Mouse (Mus musculus): ENCODE measurements around the gene Vrtn. TPM values are rescaled to one million over a fixed set of nuclear protein-coding genes. Genes with fewer than 3 reads are reported as not detected.

Vrtn gene
- total and polyA plus RNA-seq, 3 experiments, result not detected

- no peaks in the 10 kb centered on the region for H3K79me2 ChIP-seq (ENCODE audit: control insufficient read depth, insufficient read depth, low read length, poor library complexity)
- H3K4me3 ChIP-seq (ENCODE audit: control insufficient read depth in 1 of 2, insufficient read depth in 1 of 2, low read depth in 2 of 2, low read length in 2 of 2), result no peak overlapping the region
- no peak overlapping the region for H3K27ac ChIP-seq (ENCODE audit: control insufficient read depth, low read depth, low read length)
- TF ChIP-seq RCOR1 (IDR thresholded peaks at IDR 0.05; ENCODE audit: low read depth, low read length) (no peak), CHD2 (IDR thresholded peaks at IDR 0.05; ENCODE audit: low read length) (no peak), ZMIZ1 (IDR thresholded peaks at IDR 0.05; ENCODE audit: low read depth, low read length) (no peak), ZC3H11A (IDR thresholded peaks at IDR 0.05; ENCODE audit: low read depth, low read length) (no peak), MXI1 (IDR thresholded peaks at IDR 0.05; ENCODE audit: low read depth, low read length) (no peak), USF2 (IDR thresholded peaks at IDR 0.05; ENCODE audit: borderline replicate concordance in 1 of 2, insufficient read depth in 1 of 2, low read depth in 1 of 2, low read length in 2 of 2) (no peak), MAFK (IDR thresholded peaks at IDR 0.05; ENCODE audit: borderline replicate concordance, low read depth, low read length) (no peak), JUND (IDR thresholded peaks at IDR 0.05; ENCODE audit: low read depth, low read length) (no peak), NRF1 (IDR thresholded peaks at IDR 0.05; ENCODE audit: insufficient read depth, low read depth, low read length, poor library complexity, severe bottlenecking) (no peak), RAD21 (IDR thresholded peaks at IDR 0.05; ENCODE audit: low read depth, low read length) (no peak), MAX (IDR thresholded peaks at IDR 0.05; ENCODE audit: low read length) (no peak), KAT2A (conservative IDR thresholded peaks at IDR 0.05; ENCODE audit: low read depth, low read length) (no peak)
- H3K4me1 ChIP-seq (ENCODE audit: control insufficient read depth in 1 of 2, insufficient read depth in 2 of 2, low read length in 2 of 2), result peaks cover 4 to 7% of the 10 kb centered on the region in 2 experiments; a peak in 2 of 4 replicates
- H3K9me3 ChIP-seq (replicated peaks; ENCODE audit: insufficient read depth, low read length), result no peaks in the 10 kb centered on the region
- peaks cover 11 to 29% of the 10 kb centered on the region in 2 experiments; a peak in 3 of 4 replicates for H3K27me3 ChIP-seq (ENCODE audit: control insufficient read depth in 1 of 2, insufficient read depth in 2 of 2, low read length in 2 of 2)
- H3K9ac ChIP-seq (ENCODE audit: control insufficient read depth, low read depth, low read length, poor library complexity, severe bottlenecking), result no peak overlapping the region
- no peak for DNase-seq (ENCODE audit: low read depth, low spot score)
- no peaks in the 10 kb centered on the region for H3K36me3 ChIP-seq (ENCODE audit: control insufficient read depth in 1 of 2, insufficient read depth in 2 of 2, low read length in 2 of 2)
These were observed 50.5 kb downstream of the Vrtn start for GRCm38 (mm10) chr12:84691347-84691746.

DNA sequence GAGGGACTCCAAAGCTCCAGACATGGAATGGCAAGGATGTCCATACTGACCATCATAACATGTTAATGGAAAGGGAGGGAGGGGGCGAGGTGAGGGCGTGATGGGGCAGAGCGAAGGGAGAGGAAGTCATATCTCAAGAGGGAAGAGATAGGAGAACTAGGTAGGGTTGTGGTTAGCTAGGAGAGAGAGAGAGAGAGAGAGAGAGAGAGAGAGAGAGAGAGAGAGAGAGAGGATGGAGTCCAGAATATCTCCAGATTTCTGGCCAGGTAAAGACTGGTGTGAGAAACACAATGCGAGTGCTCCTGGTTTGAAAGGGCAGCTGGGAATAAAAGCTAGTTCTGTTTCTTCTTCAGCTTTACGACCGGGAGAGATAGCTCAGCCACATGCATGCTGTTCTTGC lies 51.3 kb downstream of the Vrtn start:
- Histone ChIP-seq H3K27ac (ENCODE audit: control insufficient read depth, low read depth, low read length) (no peak overlapping the region), H3K36me3 (ENCODE audit: control insufficient read depth in 1 of 2, insufficient read depth in 2 of 2, low read length in 2 of 2) (no peaks in the 10 kb centered on the region), H3K9me3 (replicated peaks; ENCODE audit: insufficient read depth, low read length) (no peaks in the 10 kb centered on the region), H3K4me1 (ENCODE audit: control insufficient read depth in 1 of 2, insufficient read depth in 2 of 2, low read length in 2 of 2) (peaks cover 4 to 7% of the 10 kb centered on the region in 2 experiments; a peak in 2 of 4 replicates), H3K27me3 (ENCODE audit: control insufficient read depth in 1 of 2, insufficient read depth in 2 of 2, low read length in 2 of 2) (peaks cover 12 to 29% of the 10 kb centered on the region in 2 experiments), H3K9ac (ENCODE audit: control insufficient read depth, low read depth, low read length, poor library complexity, severe bottlenecking) (no peak overlapping the region), H3K79me2 (ENCODE audit: control insufficient read depth, insufficient read depth, low read length, poor library complexity) (no peaks in the 10 kb centered on the region), H3K4me3 (ENCODE audit: control insufficient read depth in 1 of 2, insufficient read depth in 1 of 2, low read depth in 2 of 2, low read length in 2 of 2) (no peak overlapping the region)
- no peak for DNase-seq (ENCODE audit: low read depth, low spot score)
- TF ChIP-seq EP300 (IDR thresholded peaks at IDR 0.05; ENCODE audit: low read depth in 1 of 2, low read length in 2 of 2), result 0 out of 4 replicates have a peak, but pooled peaks of 1 of the 2 experiments have one; percentile 36
- TF ChIP-seq GATA1 (IDR thresholded peaks at IDR 0.05; ENCODE audit: low read depth, low read length), result 0 out of 2 replicates have a peak, but pooled peaks have one; percentile 7
- TF ChIP-seq JUND (IDR thresholded peaks at IDR 0.05; ENCODE audit: low read depth, low read length), result peak; percentile 98
- no peak for TF ChIP-seq USF2 (IDR thresholded peaks at IDR 0.05; ENCODE audit: borderline replicate concordance in 1 of 2, insufficient read depth in 1 of 2, low read depth in 1 of 2, low read length in 2 of 2)
- peak; percentile 57; the same call in 1 of the 2 replicates for TF ChIP-seq RCOR1 (IDR thresholded peaks at IDR 0.05; ENCODE audit: low read depth, low read length)
- TF ChIP-seq POLR2AphosphoS5 (IDR thresholded peaks at IDR 0.05; ENCODE audit: borderline replicate concordance, low read depth, low read length), result no peak
- TF ChIP-seq MYC (IDR thresholded peaks at IDR 0.05; ENCODE audit: low read depth, low read length), result no peak

Measured in MEL (cell line).